Mouse (Mus musculus) myocyte (in vitro differentiated cells): Measurements from ENCODE around the gene Cog5. TPM values are rescaled to one million over a fixed set of nuclear protein-coding genes. Genes with fewer than 3 reads are reported as not detected.
"Not testable (repeated sequence)": the region's sequence is repeated elsewhere in the genome, so short reads cannot be mapped to it uniquely, and the experiment has no call there.

Source experiments
- H3K27me3 ChIP-seq: one replicate; pipeline ENCODE4 v1.6.1; 2011; ENCODE audit not compliant: control insufficient read depth, insufficient read depth, insufficient read length
- H3K36me3 ChIP-seq: one replicate; pipeline ENCODE4 v1.6.1; 2011; ENCODE audit not compliant: control insufficient read depth, insufficient read depth
- H3K4me2 ChIP-seq: one replicate; pipeline ENCODE4 v1.6.1; 2011; ENCODE audit warnings: low read depth, control low read depth
- H3K4me3 ChIP-seq: one replicate; pipeline ENCODE4 v1.5.1; 2011; ENCODE audit warnings: mild to moderate bottlenecking, control low read depth, moderate library complexity
- H3K79me2 ChIP-seq: one replicate; pipeline ENCODE4 v1.6.1; 2011; ENCODE audit not compliant: control insufficient read depth, insufficient read depth
- H3ac ChIP-seq: one replicate; pipeline ENCODE4 v1.6.1; 2011; ENCODE audit not compliant: control insufficient read depth, insufficient read length
- CEBPB ChIP-seq: IDR thresholded peaks from 2 replicates; pipeline ENCODE4 v1.6.1; 2011; ENCODE audit warnings: mild to moderate bottlenecking, moderate library complexity; ENCODE audit not compliant: poor library complexity, insufficient read depth, severe bottlenecking
- E2F4 ChIP-seq: IDR thresholded peaks from one replicate; pipeline ENCODE4 v1.6.1; 2011; ENCODE audit warnings: mild to moderate bottlenecking, control low read depth, moderate library complexity; ENCODE audit not compliant: insufficient read depth
- MAX ChIP-seq: IDR thresholded peaks from one replicate; pipeline ENCODE4 v1.6.1; 2011; ENCODE audit warnings: low read depth, mild to moderate bottlenecking, control low read depth
- MYOD1 ChIP-seq, 3 experiments: IDR thresholded peaks; one replicate each; pipeline ENCODE4 v1.6.1; 2011; ENCODE audit warnings: control low read depth in 2 of 3, low read depth in 2 of 3, mild to moderate bottlenecking in 2 of 3, moderate library complexity in 1 of 3; ENCODE audit not compliant: insufficient read length in 2 of 3, control insufficient read depth in 1 of 3
- MYOG ChIP-seq, 3 experiments: IDR thresholded peaks; one replicate each; pipeline ENCODE4 v1.6.1; 2011; ENCODE audit warnings: control low read depth in 2 of 3, low read depth in 2 of 3, mild to moderate bottlenecking in 2 of 3; ENCODE audit not compliant: insufficient read length in 2 of 3, control insufficient read depth in 1 of 3, insufficient read depth in 1 of 3
- POLR2A ChIP-seq: IDR thresholded peaks from one replicate; pipeline ENCODE4 v1.6.1; 2011; ENCODE audit warnings: low read depth, mild to moderate bottlenecking, control low read depth, moderate library complexity; ENCODE audit not compliant: insufficient read length
- POLR2AphosphoS2 ChIP-seq: IDR thresholded peaks from one replicate; pipeline ENCODE4 v1.6.1; 2011; ENCODE audit warnings: low read depth, control low read depth; ENCODE audit not compliant: insufficient read length
- REST ChIP-seq: IDR thresholded peaks from one replicate; pipeline ENCODE4 v1.6.1; 2011; ENCODE audit warnings: mild to moderate bottlenecking, control low read depth, moderate library complexity; ENCODE audit not compliant: insufficient read depth, insufficient read length
- SRF ChIP-seq: IDR thresholded peaks from one replicate; pipeline ENCODE4 v1.6.1; 2011; ENCODE audit warnings: low read depth; ENCODE audit not compliant: control insufficient read depth, insufficient read length
- TCF12 ChIP-seq: IDR thresholded peaks from one replicate; pipeline ENCODE4 v1.6.1; 2011; ENCODE audit warnings: mild to moderate bottlenecking, control low read depth; ENCODE audit not compliant: poor library complexity, insufficient read depth, severe bottlenecking
- TCF3 ChIP-seq: IDR thresholded peaks from one replicate; pipeline ENCODE4 v1.6.1; 2011; ENCODE audit warnings: low read depth, control low read depth; ENCODE audit not compliant: insufficient read length
- USF1 ChIP-seq: IDR thresholded peaks from one replicate; pipeline ENCODE4 v1.6.1; 2011; ENCODE audit warnings: low read depth, mild to moderate bottlenecking, control low read depth, moderate library complexity
- polyA plus RNA-seq: library from polyadenylated mRNA; unstranded; fragments of >200 nt; fragmentation: generic; extraction: Trizol; gene quantifications from one replicate; pipeline ENCODE4 v1.2.1, GENCODE M21; 2012; ENCODE audit warnings: missing spikeins

The Cog5 gene
- polyA plus RNA-seq, 1 experiment: 10.2 TPM

DNA sequence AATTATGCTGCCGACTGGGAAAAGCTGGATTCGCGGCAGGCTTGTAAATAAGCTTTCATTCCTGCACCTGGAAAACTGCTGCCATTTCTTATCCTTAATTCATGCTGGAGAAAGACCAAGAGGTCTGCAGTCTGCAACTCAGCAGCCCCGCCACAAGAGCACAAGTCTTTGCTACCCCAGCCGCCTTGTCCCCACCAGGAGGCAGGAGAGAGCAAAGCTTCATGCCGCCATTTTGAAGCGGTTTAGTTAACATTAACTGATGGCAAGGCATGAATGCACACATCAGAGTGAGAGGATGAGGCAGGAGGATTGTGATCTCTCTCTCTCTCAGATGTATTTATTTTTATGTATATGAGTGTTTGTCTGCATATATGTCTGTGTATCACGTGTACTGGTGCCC, 34.6 kb upstream of the Cog5 start:
- peaks cover 4% of the 10 kb centered on the region for H3K36me3 ChIP-seq
- no peak for TF ChIP-seq REST
- no peak for TF ChIP-seq TCF3
- no peak for TF ChIP-seq POLR2A
- TF ChIP-seq CEBPB: no peak
- TF ChIP-seq USF1: no peak
- TF ChIP-seq MYOG (IDR thresholded peaks at IDR 0.05; ENCODE audit: control insufficient read depth in 1 of 3, insufficient read depth in 1 of 3, insufficient read length in 2 of 3, low read depth in 2 of 3): no peak
- TF ChIP-seq POLR2AphosphoS2: no peak
- TF ChIP-seq MYOD1 (IDR thresholded peaks at IDR 0.05; ENCODE audit: control insufficient read depth in 1 of 3, insufficient read length in 2 of 3, low read depth in 2 of 3): no peak
- no peak for TF ChIP-seq E2F4
- TF ChIP-seq MAX: no peak
- TF ChIP-seq SRF: no peak
- no peak for TF ChIP-seq TCF12

DNA sequence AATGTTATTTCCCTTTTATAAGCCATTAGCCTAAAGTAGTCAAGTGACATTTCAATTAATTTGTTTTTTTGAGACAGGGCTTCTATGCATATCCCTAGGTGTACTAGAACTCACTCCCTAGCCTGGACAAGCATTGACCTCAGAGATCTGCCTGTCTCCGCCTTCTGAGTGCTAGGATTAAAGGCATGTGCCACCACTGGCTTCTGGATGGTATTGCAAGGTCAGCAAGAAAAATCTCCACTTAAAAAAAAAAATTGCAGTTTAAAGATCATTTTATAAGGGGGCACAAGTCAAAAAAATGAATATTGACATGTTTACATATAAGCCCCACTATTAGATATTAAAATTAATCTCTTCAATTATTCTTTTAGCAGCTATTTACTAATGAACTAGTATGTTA, 29.7 kb upstream of the Cog5 start:
- H3ac ChIP-seq: no peak overlapping the region
- H3K4me2 ChIP-seq: no peak overlapping the region
- no peaks in the 10 kb centered on the region for H3K27me3 ChIP-seq
- H3K36me3 ChIP-seq: peaks cover 8% of the 10 kb centered on the region
- TF ChIP-seq REST: no peak
- no peak for TF ChIP-seq SRF
- no peak for TF ChIP-seq MAX
- TF ChIP-seq TCF12: no peak
- TF ChIP-seq MYOG (IDR thresholded peaks at IDR 0.05; ENCODE audit: control insufficient read depth in 1 of 3, insufficient read depth in 1 of 3, insufficient read length in 2 of 3, low read depth in 2 of 3): no peak
- TF ChIP-seq MYOD1 (IDR thresholded peaks at IDR 0.05; ENCODE audit: control insufficient read depth in 1 of 3, insufficient read length in 2 of 3, low read depth in 2 of 3): no peak
- no peak for TF ChIP-seq USF1
- no peak for TF ChIP-seq CEBPB
- TF ChIP-seq POLR2A: no peak
- TF ChIP-seq E2F4: no peak
- H3K4me3 ChIP-seq: no peak overlapping the region
- H3K79me2 ChIP-seq: no peaks in the 10 kb centered on the region

More for the DNA sequence above, 34.6 kb upstream of the Cog5 start:
- Histone ChIP-seq H3K4me2 (no peak overlapping the region), H3ac (no peak overlapping the region), H3K79me2 (no peaks in the 10 kb centered on the region), H3K4me3 (no peak overlapping the region), H3K27me3 (no peaks in the 10 kb centered on the region)

GRCm38 (mm10) chr12:31628396-31628795, 26.3 kb upstream of the Cog5 start:
- H3ac ChIP-seq, H3K4me2 ChIP-seq, H3K36me3 ChIP-seq, H3K4me3 ChIP-seq, H3K27me3 ChIP-seq, H3K79me2 ChIP-seq: not testable (repeated sequence)

DNA sequence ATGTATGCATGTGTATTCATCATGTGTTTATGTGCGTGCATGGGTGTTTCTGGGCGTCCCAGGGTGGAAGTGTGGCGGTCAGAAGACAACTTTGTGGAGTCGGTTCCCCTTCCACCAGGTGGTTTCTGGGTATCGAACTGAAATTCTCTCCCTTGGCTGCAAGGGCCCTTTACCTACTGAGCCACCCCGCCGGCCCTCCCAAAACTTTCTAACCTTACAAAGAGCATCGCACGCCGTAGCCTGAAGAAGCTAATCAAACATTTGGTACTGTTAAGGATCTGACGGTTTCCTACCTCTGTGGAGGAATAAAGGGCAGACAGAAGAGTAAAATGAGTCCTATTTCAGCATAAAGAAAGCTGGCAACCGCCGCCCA, 20.7 kb upstream of the Cog5 start:
- H3ac ChIP-seq: peak overlapping the region; percentile 73

DNA sequence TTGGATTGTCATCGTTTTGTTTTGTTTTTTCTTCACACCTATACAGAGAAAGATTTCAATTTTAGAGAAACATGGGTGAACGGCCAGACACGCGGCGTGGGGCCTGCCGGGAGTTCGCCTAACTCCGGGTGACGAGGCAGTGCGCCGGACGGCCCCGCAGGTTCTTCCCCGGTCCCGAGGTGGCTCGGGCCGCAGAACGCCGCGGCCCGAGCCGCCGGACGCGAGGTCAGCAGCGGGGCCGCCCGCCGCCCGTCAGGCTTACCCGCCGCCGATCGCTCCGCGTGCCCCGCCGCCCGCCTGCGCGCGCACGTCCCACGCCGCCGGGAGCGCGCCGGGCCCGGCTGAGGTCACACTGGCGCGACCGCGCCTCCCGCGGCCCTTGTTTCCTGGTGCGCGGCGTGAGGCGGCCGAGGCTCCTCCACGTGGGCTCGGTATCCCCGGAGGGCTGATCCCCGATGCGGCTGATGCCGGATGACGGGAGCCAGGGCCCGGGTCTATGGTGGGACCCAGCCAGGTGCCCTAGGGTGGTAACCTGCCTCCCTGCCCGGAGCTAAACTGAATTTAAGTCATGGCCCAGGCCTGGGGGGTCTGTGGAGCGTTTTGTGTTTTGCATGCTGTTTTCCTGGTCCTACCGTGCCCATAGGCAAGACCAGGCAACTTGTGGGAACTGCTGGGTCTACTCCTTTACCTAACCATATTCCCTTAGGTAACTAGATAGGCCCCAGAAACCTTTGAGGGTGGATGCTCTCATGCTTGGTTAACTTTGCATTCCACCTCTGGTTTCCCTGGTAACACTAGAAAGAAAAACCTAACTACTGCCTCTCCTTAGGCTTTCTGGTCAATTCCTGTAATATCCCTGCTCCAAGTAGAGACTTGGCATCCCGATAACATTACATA, 20.1 kb upstream of the Cog5 start, which contains the start of gene Bcap29:
TSS of gene Bcap29 (minus strand) at position 316 of the 897 bp plus-strand sequence.
- Histone ChIP-seq H3K36me3 (peaks cover 5% of the 10 kb centered on the region), H3K27me3 (no peaks in the 10 kb centered on the region), H3ac (peak within 1 kb of the TSS; percentile 73), H3K79me2 (no peaks in the 10 kb centered on the region), H3K4me3 (peak within 1 kb of the TSS; percentile 56), H3K4me2 (peak within 1 kb of the TSS; percentile 74)
- TF ChIP-seq POLR2A (peak; percentile 87), MYOD1 (IDR thresholded peaks at IDR 0.05; ENCODE audit: control insufficient read depth in 1 of 3, insufficient read length in 2 of 3, low read depth in 2 of 3) (peak in 1 of 3 experiments; percentile 22), TCF12 (no peak), TCF3 (no peak), E2F4 (no peak), MYOG (IDR thresholded peaks at IDR 0.05; ENCODE audit: control insufficient read depth in 1 of 3, insufficient read depth in 1 of 3, insufficient read length in 2 of 3, low read depth in 2 of 3) (peak in 1 of 3 experiments; percentile 11), REST (no peak), POLR2AphosphoS2 (peak; percentile 76), SRF (no peak), MAX (peak; percentile 63), CEBPB (no peak), USF1 (no peak)

More for the DNA sequence above, 20.7 kb upstream of the Cog5 start:
- TF ChIP-seq MYOD1 (IDR thresholded peaks at IDR 0.05; ENCODE audit: control insufficient read depth in 1 of 3, insufficient read length in 2 of 3, low read depth in 2 of 3): no peak
- no peak for TF ChIP-seq SRF
- no peak for TF ChIP-seq TCF12
- no peak for TF ChIP-seq USF1
- no peak for TF ChIP-seq E2F4
- no peak for TF ChIP-seq REST
- no peak for TF ChIP-seq MAX
- no peak for TF ChIP-seq POLR2AphosphoS2
- H3K4me2 ChIP-seq: peak overlapping the region; percentile 74
- H3K79me2 ChIP-seq: no peaks in the 10 kb centered on the region
- H3K4me3 ChIP-seq: peak overlapping the region; percentile 56
- no peaks in the 10 kb centered on the region for H3K27me3 ChIP-seq
- H3K36me3 ChIP-seq: peaks cover 5% of the 10 kb centered on the region
